Mouse (Mus musculus): ENCODE results near the gene Bend5.

The Bend5 gene

DNA sequence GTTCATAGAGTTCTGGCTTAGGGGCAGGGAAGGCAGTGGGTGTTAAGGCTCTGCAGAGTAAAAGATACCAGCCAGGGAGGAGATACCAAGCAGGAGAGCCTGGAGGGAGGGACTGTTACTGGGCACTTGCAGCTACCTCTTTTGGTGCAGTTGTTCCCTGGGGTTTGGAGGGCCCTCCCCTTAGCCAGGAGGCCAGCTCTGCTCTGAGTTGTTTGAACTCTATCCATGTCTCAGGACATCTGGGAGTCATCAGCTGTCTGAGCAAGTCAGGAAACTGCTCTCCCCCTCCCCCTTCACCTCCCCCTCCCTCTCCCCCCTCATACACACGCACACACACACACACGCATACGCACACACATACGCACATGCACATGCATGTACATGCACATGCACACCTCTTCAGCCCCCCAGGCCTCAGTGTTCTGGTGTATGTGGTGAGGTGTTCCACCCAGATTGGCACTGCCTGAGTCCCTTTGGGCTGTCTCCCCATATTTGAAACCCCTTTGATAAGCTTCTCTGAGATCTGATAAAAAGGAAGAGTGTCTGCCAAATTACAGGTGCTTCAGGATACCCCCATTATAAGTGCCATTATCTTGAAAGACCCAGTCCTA, 72.5 kb downstream of the Bend5 start:
- DNase-seq (ENCODE audit: low spot score), result no peak

DNA sequence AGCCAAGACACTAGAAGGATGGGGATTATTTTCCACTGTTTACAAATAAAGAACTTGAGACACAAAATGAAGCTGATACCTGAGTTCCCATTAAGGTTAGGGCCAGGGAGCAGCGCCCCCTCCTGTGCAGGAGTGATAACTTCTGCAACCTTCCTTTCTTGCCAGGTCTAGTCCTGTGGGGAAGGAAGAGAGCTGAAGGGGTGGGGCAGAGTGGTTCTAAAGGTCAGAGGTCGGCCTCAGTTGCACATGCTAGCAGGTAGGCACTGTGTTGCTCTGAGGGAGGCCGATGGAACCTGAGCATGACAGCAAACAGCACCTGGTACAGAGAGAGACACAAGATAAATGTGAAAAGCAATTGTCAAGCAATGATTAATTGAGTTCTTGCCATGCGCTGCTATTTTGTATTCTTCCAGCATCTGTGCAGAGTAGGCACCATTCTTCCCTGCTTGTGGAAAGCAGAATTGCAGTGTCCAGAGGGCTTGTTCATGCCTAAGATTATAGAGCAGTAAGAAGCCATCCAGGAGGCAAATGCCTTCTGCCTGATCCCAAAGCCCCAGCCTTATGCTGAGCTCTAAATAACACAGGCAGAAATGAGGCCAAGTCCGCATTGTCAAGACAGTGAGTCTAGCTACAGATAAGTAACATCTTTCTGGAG, 79.1 kb downstream of the Bend5 start:
- no peak for DNase-seq (ENCODE audit: low spot score)

DNA sequence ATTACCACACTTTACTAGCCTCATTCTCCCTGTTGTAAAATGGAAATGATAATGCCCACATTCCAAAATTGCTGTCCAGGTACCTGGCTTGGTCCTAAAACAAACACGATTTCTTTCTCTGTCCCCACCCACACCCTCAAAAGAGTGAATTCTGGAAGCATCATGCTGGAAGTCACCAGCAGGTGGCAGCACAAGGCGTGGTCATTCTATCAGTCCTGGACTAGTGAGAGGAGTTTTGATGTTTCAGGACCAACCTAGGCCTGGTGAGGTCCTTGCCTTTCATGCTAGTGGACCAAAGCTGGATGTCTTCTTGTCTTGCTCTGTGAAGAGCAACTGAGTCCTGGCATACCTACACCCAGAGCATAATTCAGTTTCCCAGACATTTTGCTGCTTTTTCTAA, 81.1 kb downstream of the Bend5 start:
- DNase-seq (ENCODE audit: low spot score), result peak; percentile 59

- no peak for DNase-seq (ENCODE audit: low spot score)
These were observed 83.9 kb downstream of the Bend5 start for GRCm38 (mm10) chr4:111498751-111499150.

DNA sequence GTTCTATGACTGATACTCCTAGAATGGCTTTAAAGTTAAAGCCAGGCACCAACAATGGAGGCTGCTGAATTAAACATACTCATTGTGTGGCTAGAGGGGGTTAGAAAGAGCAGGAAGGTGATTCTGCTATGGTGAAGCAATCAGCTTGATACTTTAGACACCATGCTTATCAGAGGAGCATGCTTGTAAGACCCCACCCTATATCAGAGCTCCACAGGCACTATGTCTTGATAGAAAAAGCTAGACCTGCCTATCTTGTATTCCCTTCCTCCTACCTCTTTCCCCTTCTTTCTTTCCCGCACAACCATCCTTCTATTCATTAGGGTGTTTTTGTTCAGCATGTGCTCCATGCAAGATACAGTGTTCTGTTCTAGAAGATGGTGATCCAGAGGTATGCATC, 86.6 kb downstream of the Bend5 start:
- DNase-seq (ENCODE audit: low spot score), result no peak

DNA sequence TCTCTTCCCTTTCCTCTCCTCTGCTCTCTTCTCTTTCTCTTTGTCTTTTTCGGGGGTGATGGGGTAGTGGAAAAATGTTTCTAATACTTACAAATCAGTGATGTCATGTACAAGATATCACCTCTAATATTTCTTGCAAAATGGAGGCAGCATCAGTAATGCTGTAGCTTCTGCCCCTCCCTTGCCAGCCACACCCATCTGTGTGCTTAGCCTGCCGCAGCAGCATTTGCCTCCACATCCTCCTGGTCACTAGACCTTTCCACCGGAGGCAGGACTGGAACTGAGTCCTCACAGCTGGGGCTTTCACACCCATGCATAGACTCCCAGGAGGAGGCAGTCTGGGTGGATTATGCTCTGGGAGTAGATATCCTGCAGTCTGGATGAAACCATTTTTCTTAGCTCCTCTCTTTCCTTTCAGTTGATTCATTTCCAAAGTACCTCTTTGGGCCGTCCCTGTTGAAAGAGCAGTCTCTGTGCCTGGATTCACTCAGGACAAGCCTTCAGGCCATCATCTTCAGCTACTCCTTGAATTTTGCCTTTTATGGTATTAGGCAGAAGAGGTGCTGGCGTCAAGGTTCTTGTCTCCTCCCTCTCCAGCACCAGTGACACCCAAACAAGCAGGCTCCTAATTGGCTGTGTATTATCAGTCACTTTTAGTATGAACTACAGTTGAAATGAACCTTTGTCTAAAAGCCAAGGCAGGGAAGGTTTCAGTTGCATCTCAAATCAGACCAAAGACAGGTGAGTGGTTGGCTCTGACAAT, 88.3 kb downstream of the Bend5 start:
- no peak for DNase-seq (ENCODE audit: low spot score)

DNA sequence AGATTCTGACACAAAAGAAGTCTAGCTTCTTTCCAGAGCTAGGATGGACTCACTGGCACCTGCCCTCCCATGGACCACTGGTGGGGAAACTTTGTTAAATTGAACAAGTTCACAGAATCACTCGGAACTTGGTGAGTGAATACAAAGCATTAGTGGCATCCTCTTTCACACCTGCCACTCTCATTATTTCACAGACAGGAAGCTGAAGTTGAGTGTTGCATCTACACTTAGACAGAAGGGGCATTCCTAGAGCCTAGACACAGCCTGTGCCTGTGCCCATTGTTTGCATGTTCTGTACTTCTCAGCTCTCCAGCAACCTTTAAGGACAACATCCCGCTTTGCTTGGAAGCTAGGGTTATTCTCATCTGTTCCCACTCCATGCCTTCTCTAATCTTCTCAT, 90.1 kb downstream of the Bend5 start:
- no peak for DNase-seq (ENCODE audit: low spot score)

All from lung, postnatal 25 days (tissue).